Mouse (Mus musculus): ENCODE data around the gene Gatad2b.

DNA sequence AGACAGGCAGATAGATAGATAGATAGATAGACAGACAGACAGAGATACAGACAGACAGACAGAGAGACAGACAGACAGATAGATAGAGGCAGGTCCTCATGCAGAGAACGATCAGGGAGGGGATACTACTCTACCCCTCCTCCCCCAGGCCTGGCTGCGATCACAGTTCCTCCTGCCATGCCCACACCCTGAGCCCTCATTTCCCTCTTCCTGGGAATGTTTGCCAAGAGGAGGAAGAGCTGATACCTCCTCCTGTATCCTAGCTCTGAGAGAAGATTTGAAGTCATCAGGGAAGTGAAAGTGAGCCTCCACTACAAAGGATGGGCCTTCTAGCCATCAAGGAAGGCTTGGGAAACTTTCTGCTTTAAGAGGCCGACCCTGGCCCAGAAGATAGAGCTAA is 102.7 kb downstream of the Gatad2b start:
- no peak for TF ChIP-seq CTCF (IDR thresholded peaks at IDR 0.05; ENCODE audit: control insufficient read depth, insufficient read depth, low read length)
- no peak for TF ChIP-seq POLR2A (IDR thresholded peaks at IDR 0.05; ENCODE audit: borderline replicate concordance, control insufficient read depth, low read depth, low read length)

Data from bone marrow, adult 2 months (tissue).